Mouse (Mus musculus) liver, adult 2 months (tissue): Measurements from ENCODE around the gene Pde2a.

Experiments used
- CTCF ChIP-seq: fragments of 200-500 bp; IDR thresholded peaks from 2 replicates; pipeline ENCODE4 v1.5.1; 2011; ENCODE audit warnings: low read depth, low read length, control low read depth
- POLR2A ChIP-seq: fragments of 200-500 bp; IDR thresholded peaks from 2 replicates; pipeline ENCODE4 v1.6.1; 2011; ENCODE audit warnings: low read length, control low read depth; ENCODE audit not compliant: insufficient read depth; ENCODE audit errors: extremely low read depth

GRCm38 (mm10) chr7:101539774-101540173 is 118.3 kb downstream of the Pde2a start:
- no peak for TF ChIP-seq CTCF
- no peak for TF ChIP-seq POLR2A
